ENCODE assay signal across 8 mouse cellular contexts in genomic region chr2:71543948-71544347, GRCm38 (mm10). TPM values are rescaled to one million over a fixed set of nuclear protein-coding genes. Genes with fewer than 3 reads are reported as not detected.
DNase-seq lines count a peak whose midpoint lies in the region; ATAC-seq and TF ChIP-seq lines count a peak whose summit lies in the region.

No protein-coding gene starts in this region.

- peak overlapping the region; percentile 90 for H3K9ac ChIP-seq in forebrain, embryonic 13.5 days
- peak overlapping the region; percentile 56 for H3K9ac ChIP-seq in limb, embryonic 13.5 days
- H3K9ac ChIP-seq in liver, embryonic 12.5 days: no peak overlapping the region

- peaks cover 7% of the 10 kb centered on the region for H3K36me3 ChIP-seq in C2C12 (ENCODE audit: control insufficient read depth, insufficient read depth)
- peaks cover 10% of the 10 kb centered on the region; the same call in 1 of the 2 replicates for H3K36me3 ChIP-seq in forebrain, embryonic 13.5 days (ENCODE audit: poor library complexity, severe bottlenecking)
- H3K36me3 ChIP-seq in limb, embryonic 13.5 days: no peaks in the 10 kb centered on the region
- H3K36me3 ChIP-seq in liver, embryonic 12.5 days: no peaks in the 10 kb centered on the region

- TF ChIP-seq CTCF in C2C12 (IDR thresholded peaks at IDR 0.05; ENCODE audit: control insufficient read depth, insufficient read depth, insufficient read length): no peak

- peak overlapping the region; percentile 60 for H3K4me3 ChIP-seq in C2C12 (ENCODE audit: insufficient read depth, poor library complexity, severe bottlenecking)
- peak overlapping the region; percentile 69 for H3K4me3 ChIP-seq in forebrain, embryonic 13.5 days
- peak overlapping the region; percentile 55 for H3K4me3 ChIP-seq in limb, embryonic 13.5 days
- H3K4me3 ChIP-seq in liver, embryonic 12.5 days: no peak overlapping the region

- DNase-seq in heart, adult 11 months: peak; percentile 83
- DNase-seq in heart, adult 8-10 months (ENCODE audit: low spot score): no peak
- DNase-seq in layer of hippocampus, postnatal 10 days (ENCODE audit: low spot score in 2 of 2): no peak

- H3K27ac ChIP-seq in forebrain, embryonic 13.5 days: peak overlapping the region; percentile 97
- H3K27ac ChIP-seq in limb, embryonic 13.5 days: no peak overlapping the region
- no peak overlapping the region for H3K27ac ChIP-seq in liver, embryonic 12.5 days

- H3K4me2 ChIP-seq in forebrain, embryonic 13.5 days: peak overlapping the region; percentile 92
- peak overlapping the region; percentile 97 for H3K4me2 ChIP-seq in limb, embryonic 13.5 days (replicated peaks)
- H3K4me2 ChIP-seq in liver, embryonic 12.5 days: no peak overlapping the region

- H3K79me2 ChIP-seq in C2C12 (ENCODE audit: control insufficient read depth, insufficient read depth): peaks cover 29% of the 10 kb centered on the region

- H3K4me1 ChIP-seq in forebrain, embryonic 13.5 days: peaks cover 78% of the 10 kb centered on the region
- H3K4me1 ChIP-seq in limb, embryonic 13.5 days: peaks cover 61% of the 10 kb centered on the region
- H3K4me1 ChIP-seq in liver, embryonic 12.5 days: peaks cover 49% of the 10 kb centered on the region

- H3K9me3 ChIP-seq in forebrain, embryonic 13.5 days (replicated peaks): no peaks in the 10 kb centered on the region
- no peaks in the 10 kb centered on the region for H3K9me3 ChIP-seq in limb, embryonic 13.5 days
- H3K9me3 ChIP-seq in liver, embryonic 12.5 days (replicated peaks): no peaks in the 10 kb centered on the region

- H3K79me3 ChIP-seq in C2C12 (ENCODE audit: low read depth): peaks cover 8% of the 10 kb centered on the region

- WGBS in forebrain, embryonic 13.5 days: 4% methylated on average over 20 of the region's 20 CpGs
- WGBS in limb, embryonic 13.5 days: 1% methylated on average over 20 of the region's 20 CpGs
- 6% methylated on average over 20 of the region's 20 CpGs for WGBS in liver, embryonic 12.5 days (ENCODE audit: insufficient replicate concordance)

- ATAC-seq in forebrain, embryonic 13.5 days: no peak
- no peak for ATAC-seq in limb, embryonic 13.5 days (ENCODE audit: low FRiP score, low read depth)
- ATAC-seq in inflammation-experienced regulatory T-cells, adult 6 months: no peak
- ATAC-seq in liver, embryonic 12.5 days: no peak

- no peaks in the 10 kb centered on the region for H3K27me3 ChIP-seq in C2C12 (ENCODE audit: control insufficient read depth, insufficient read depth, insufficient read length)
- H3K27me3 ChIP-seq in forebrain, embryonic 13.5 days: peaks cover 71% of the 10 kb centered on the region
- H3K27me3 ChIP-seq in limb, embryonic 13.5 days: peaks cover 89% of the 10 kb centered on the region
- peaks cover 97% of the 10 kb centered on the region for H3K27me3 ChIP-seq in liver, embryonic 12.5 days (replicated peaks)

- peak overlapping the region; percentile 77 for H3ac ChIP-seq in C2C12 (ENCODE audit: control insufficient read depth, insufficient read length, low read depth)

TF ChIP-seq in C2C12, 6 proteins besides CTCF, POLR2A, EP300 and RAD21:
- TF ChIP-seq MYOG (IDR thresholded peaks at IDR 0.05; ENCODE audit: control insufficient read depth, extremely low read depth, insufficient read length) (no peak), MYOD1 (IDR thresholded peaks at IDR 0.05; ENCODE audit: control insufficient read depth, insufficient read length, low read depth) (no peak), MAX (IDR thresholded peaks at IDR 0.05) (no peak), FOSL1 (IDR thresholded peaks at IDR 0.05; ENCODE audit: insufficient read depth, low read length, poor library complexity, severe bottlenecking) (no peak), USF1 (IDR thresholded peaks at IDR 0.05; ENCODE audit: low read depth) (no peak), CEBPB (IDR thresholded peaks at IDR 0.05; ENCODE audit: low read depth) (no peak)

RNA-seq across cellular contexts. Expression of gene Dlx2, which starts 2.6 kb away (rescaled TPM):
- total RNA-seq in heart, adult 8-10 months (2022): not detected
- 16.0 TPM for polyA plus RNA-seq in C2C12 (2012; fragmentation: generic; extraction: Trizol)
- 71.0 and 83.2 TPM in 2 replicates for polyA plus RNA-seq in forebrain, embryonic 13.5 days (2015; fragmentation: Nextera tagmentation; extraction: Ambion mirVana)
- polyA plus RNA-seq in limb, embryonic 13.5 days (2015; fragmentation: Nextera tagmentation; extraction: Ambion mirVana): 3.7 and 4.4 TPM in 2 replicates
- total RNA-seq in layer of hippocampus, postnatal 10 days (2021): 1 to 10 TPM; 7.7 to 8.6 TPM
- not detected for polyA plus RNA-seq in inflammation-experienced regulatory T-cells, adult 6 months (2017; shearing (Covaris generic))
- 0.08 and 0.12 TPM in 2 replicates for polyA plus RNA-seq in liver, embryonic 12.5 days (2016; fragmentation: Nextera tagmentation; extraction: Ambion mirVana)

RNA-seq across cellular contexts. Expression of gene Dlx1, which starts 16.0 kb away (rescaled TPM):
- total RNA-seq in heart, adult 8-10 months (2022): under 1 TPM; 0.20 to 0.78 (median 0.56) TPM
- 4.9 TPM for polyA plus RNA-seq in C2C12 (2012; fragmentation: generic; extraction: Trizol)
- polyA plus RNA-seq in forebrain, embryonic 13.5 days (2015; fragmentation: Nextera tagmentation; extraction: Ambion mirVana): 278 and 287 TPM in 2 replicates
- 5.3 and 6.0 TPM in 2 replicates for polyA plus RNA-seq in limb, embryonic 13.5 days (2015; fragmentation: Nextera tagmentation; extraction: Ambion mirVana)
- total RNA-seq in layer of hippocampus, postnatal 10 days (2021): 10 to 100 TPM; 25.5 to 29.3 TPM
- polyA plus RNA-seq in inflammation-experienced regulatory T-cells, adult 6 months (2017; shearing (Covaris generic)): not detected
- 0.19 and 0.23 TPM in 2 replicates for polyA plus RNA-seq in liver, embryonic 12.5 days (2016; fragmentation: Nextera tagmentation; extraction: Ambion mirVana)

Comparison
In these comparisons a context has a peak if more than half of its experiments do, and no peak if none do; other contexts are left out.
1. RNA of gene Dlx1, which starts 16.0 kb away (polyA plus RNA-seq): 278 to 287 TPM in forebrain, embryonic 13.5 days; 5.3 to 6.0 TPM in limb, embryonic 13.5 days, 4.9 TPM in C2C12 (single experiment), 0.19 to 0.23 TPM in liver, embryonic 12.5 days and not detected in inflammation-experienced regulatory T-cells, adult 6 months; every median in the first group is over 10 times any median in the second.